Mouse (Mus musculus) heart, postnatal 0 days (tissue): ENCODE measurements around the gene Gpr132.

Experiments
- CTCF ChIP-seq: IDR thresholded peaks from 2 replicates; pipeline ENCODE4 v1.5.1; 2016; ENCODE audit warnings: antibody characterized with exemption, control low read depth, low read depth
- EP300 ChIP-seq: IDR thresholded peaks from 2 replicates; pipeline ENCODE4 v1.6.1; 2016; ENCODE audit warnings: antibody characterized with exemption, low read depth

- TF ChIP-seq CTCF, result no peak
- no peak for TF ChIP-seq EP300
Observed at GRCm38 (mm10) chr12:112905001-112905400, 37.0 kb upstream of the Gpr132 start.
